8 mouse cellular contexts compared by ENCODE assay signal in genomic region chr12:8921394-8922368, GRCm38 (mm10). TPM values are rescaled to one million over a fixed set of nuclear protein-coding genes. Genes with fewer than 3 reads are reported as not detected.
DNase-seq lines count a peak whose midpoint lies in the region; ATAC-seq and TF ChIP-seq lines count a peak whose summit lies in the region.

Laptm4a (plus strand) TSS chr12:8921664.

- H3K79me2 ChIP-seq in C2C12 (ENCODE audit: control insufficient read depth, insufficient read depth) (peaks cover 47% of the 10 kb centered on the region), myocyte (ENCODE audit: control insufficient read depth, insufficient read depth) (peaks cover 47% of the 10 kb centered on the region)
- H3K79me2 ChIP-seq in liver, adult 2 months (ENCODE audit: control insufficient read depth, insufficient read depth, low read length): peaks cover 21% of the 10 kb centered on the region; the same call in 1 of the 2 replicates

- peaks cover 38% of the 10 kb centered on the region for H3K4me1 ChIP-seq in erythroblast, embryonic 14.5 days (ENCODE audit: control insufficient read depth)
- H3K4me1 ChIP-seq in heart, embryonic 11.5 days (ENCODE audit: control insufficient read depth, insufficient read depth, low read length): peaks cover 22% of the 10 kb centered on the region
- peaks cover 38% of the 10 kb centered on the region for H3K4me1 ChIP-seq in kidney, embryonic 16.5 days (ENCODE audit: insufficient read depth, low read length)
- peaks cover 18% of the 10 kb centered on the region for H3K4me1 ChIP-seq in liver, adult 2 months (ENCODE audit: control insufficient read depth, insufficient read depth, low read length)

- peaks cover 45% of the 10 kb centered on the region for H3K79me3 ChIP-seq in C2C12 (ENCODE audit: low read depth)

- H3K36me3 ChIP-seq in C2C12 (ENCODE audit: control insufficient read depth, insufficient read depth) (peaks cover 25% of the 10 kb centered on the region), myocyte (ENCODE audit: control insufficient read depth, insufficient read depth) (peaks cover 17% of the 10 kb centered on the region)
- H3K36me3 ChIP-seq in erythroblast, embryonic 14.5 days (ENCODE audit: control insufficient read depth): peaks cover 27% of the 10 kb centered on the region
- no peaks in the 10 kb centered on the region for H3K36me3 ChIP-seq in heart, embryonic 11.5 days (ENCODE audit: control insufficient read depth, insufficient read depth, low read length)
- no peaks in the 10 kb centered on the region for H3K36me3 ChIP-seq in kidney, embryonic 16.5 days (ENCODE audit: insufficient read depth, low read length)
- peaks cover 1% of the 10 kb centered on the region; the same call in 1 of the 2 replicates for H3K36me3 ChIP-seq in liver, adult 2 months (ENCODE audit: control insufficient read depth, insufficient read depth, low read length)
- H3K36me3 ChIP-seq in splenic B cell, adult 2 months (ENCODE audit: control insufficient read depth, insufficient read depth, low read length, poor library complexity, severe bottlenecking): 0 out of 2 replicates have a peak, but pooled peaks cover 1% of the 10 kb centered on the region

- no peaks in the 10 kb centered on the region for H3K9me3 ChIP-seq in erythroblast, embryonic 14.5 days (ENCODE audit: control insufficient read depth, low read length)
- H3K9me3 ChIP-seq in heart, embryonic 11.5 days (replicated peaks; ENCODE audit: control insufficient read depth, low read length): no peaks in the 10 kb centered on the region
- H3K9me3 ChIP-seq in kidney, embryonic 16.5 days (ENCODE audit: low read length): no peaks in the 10 kb centered on the region

- peak; percentile 98 for ATAC-seq in heart, embryonic 11.5 days (replicated peaks; ENCODE audit: insufficient number of reproducible peaks, low FRiP score, low TSS enrichment)
- peak; percentile 99 for ATAC-seq in kidney, embryonic 16.5 days (ENCODE audit: low FRiP score, low TSS enrichment)

- TF ChIP-seq POLR2A in brain, embryonic 14.5 days (IDR thresholded peaks at IDR 0.05; ENCODE audit: borderline replicate concordance, extremely low read depth, insufficient read depth, insufficient read length, poor library complexity, severe bottlenecking): peak; percentile 84
- TF ChIP-seq POLR2A in liver, adult 2 months (IDR thresholded peaks at IDR 0.05; ENCODE audit: extremely low read depth, insufficient read depth, low read length): peak; percentile 80
- TF ChIP-seq POLR2A in myocyte (IDR thresholded peaks at IDR 0.05; ENCODE audit: insufficient read length, low read depth): peak; percentile 80

- peak; percentile 99 for DNase-seq in brain, embryonic 14.5 days (ENCODE audit: low read depth)
- DNase-seq in liver, adult 2 months (ENCODE audit: extremely low read depth, low read depth, low spot score): peak; percentile 96
- peak; percentile 99 for DNase-seq in splenic B cell, adult 2 months (ENCODE audit: low read depth, low spot score)

- H3K9ac ChIP-seq in heart, embryonic 11.5 days (ENCODE audit: low read depth, low read length): peak within 1 kb of the TSS; percentile 95
- H3K9ac ChIP-seq in kidney, embryonic 16.5 days (replicated peaks; ENCODE audit: low read length): peak within 1 kb of the TSS; percentile 99
- H3K9ac ChIP-seq in liver, adult 2 months (ENCODE audit: low read depth, low read length): peak within 1 kb of the TSS; percentile 94

- H3ac ChIP-seq in C2C12 (ENCODE audit: control insufficient read depth, insufficient read length, low read depth) (peak within 1 kb of the TSS; percentile 92), myocyte (ENCODE audit: control insufficient read depth, insufficient read length) (peak within 1 kb of the TSS; percentile 99)

- peak within 1 kb of the TSS; percentile 80 for H3K4me2 ChIP-seq in heart, embryonic 11.5 days
- H3K4me2 ChIP-seq in kidney, embryonic 16.5 days (replicated peaks; ENCODE audit: low read depth, low read length): peak within 1 kb of the TSS; percentile 65
- peak within 1 kb of the TSS; percentile 94 for H3K4me2 ChIP-seq in myocyte (ENCODE audit: low read depth)

- under 1% methylated on average over 73 of the region's 73 CpGs for WGBS in heart, embryonic 11.5 days (ENCODE audit: insufficient replicate concordance)
- under 1% methylated on average over 73 of the region's 73 CpGs for WGBS in kidney, embryonic 16.5 days
- under 1% methylated on average over 73 of the region's 73 CpGs for WGBS in liver, adult 2 months

- H3K27ac ChIP-seq in heart, embryonic 11.5 days (ENCODE audit: low read depth, low read length): peak within 1 kb of the TSS; percentile 97
- peak within 1 kb of the TSS; percentile 99 for H3K27ac ChIP-seq in kidney, embryonic 16.5 days (ENCODE audit: low read length)
- H3K27ac ChIP-seq in liver, adult 2 months (replicated peaks; ENCODE audit: insufficient read depth, low read depth, low read length): peak within 1 kb of the TSS; percentile 97

- TF ChIP-seq CTCF in C2C12 (IDR thresholded peaks at IDR 0.05; ENCODE audit: control insufficient read depth, insufficient read depth, insufficient read length): no peak
- TF ChIP-seq CTCF in brain, embryonic 14.5 days (IDR thresholded peaks at IDR 0.05; ENCODE audit: borderline replicate concordance, extremely low read depth, insufficient read depth, insufficient read length): no peak
- no peak for TF ChIP-seq CTCF in liver, adult 2 months (IDR thresholded peaks at IDR 0.05; ENCODE audit: low read depth, low read length)

- H3K4me3 ChIP-seq in C2C12 (ENCODE audit: insufficient read depth, poor library complexity, severe bottlenecking) (peak within 1 kb of the TSS; percentile 74), myocyte (peak within 1 kb of the TSS; percentile 98)
- peak within 1 kb of the TSS; percentile 97 for H3K4me3 ChIP-seq in erythroblast, embryonic 14.5 days (replicated peaks)
- peak within 1 kb of the TSS; percentile 84 for H3K4me3 ChIP-seq in heart, embryonic 11.5 days (ENCODE audit: low read depth, low read length)
- peak within 1 kb of the TSS; percentile 92 for H3K4me3 ChIP-seq in kidney, embryonic 16.5 days (ENCODE audit: low read length)
- H3K4me3 ChIP-seq in liver, adult 2 months (ENCODE audit: insufficient read depth, low read depth, low read length): peak within 1 kb of the TSS; percentile 95

- H3K27me3 ChIP-seq in C2C12 (ENCODE audit: control insufficient read depth, insufficient read depth, insufficient read length) (no peaks in the 10 kb centered on the region), myocyte (ENCODE audit: control insufficient read depth, insufficient read depth, insufficient read length) (no peaks in the 10 kb centered on the region)
- no peaks in the 10 kb centered on the region for H3K27me3 ChIP-seq in erythroblast, embryonic 14.5 days (ENCODE audit: control insufficient read depth)
- no peaks in the 10 kb centered on the region for H3K27me3 ChIP-seq in heart, embryonic 11.5 days (ENCODE audit: control insufficient read depth, insufficient read depth, low read length)
- H3K27me3 ChIP-seq in kidney, embryonic 16.5 days (ENCODE audit: insufficient read depth, low read length): no peaks in the 10 kb centered on the region
- H3K27me3 ChIP-seq in liver, adult 2 months (ENCODE audit: control insufficient read depth, insufficient read depth, low read length): no peaks in the 10 kb centered on the region
- H3K27me3 ChIP-seq in splenic B cell, adult 2 months (ENCODE audit: control insufficient read depth, insufficient read depth, low read length, poor library complexity, severe bottlenecking): no peaks in the 10 kb centered on the region

TF ChIP-seq in C2C12, 6 proteins besides CTCF, POLR2A, EP300 and RAD21:
- TF ChIP-seq MYOD1 (IDR thresholded peaks at IDR 0.05; ENCODE audit: control insufficient read depth, insufficient read length, low read depth) (no peak), FOSL1 (IDR thresholded peaks at IDR 0.05; ENCODE audit: insufficient read depth, low read length, poor library complexity, severe bottlenecking) (no peak), USF1 (IDR thresholded peaks at IDR 0.05; ENCODE audit: low read depth) (peak; percentile 96), MYOG (IDR thresholded peaks at IDR 0.05; ENCODE audit: control insufficient read depth, extremely low read depth, insufficient read length) (no peak), CEBPB (IDR thresholded peaks at IDR 0.05; ENCODE audit: low read depth) (no peak), MAX (IDR thresholded peaks at IDR 0.05) (peak; percentile 99)

TF ChIP-seq in myocyte, 11 proteins besides CTCF, POLR2A, EP300 and RAD21:
- TF ChIP-seq MAX (IDR thresholded peaks at IDR 0.05; ENCODE audit: low read depth): peak; percentile 2
- no peak for TF ChIP-seq CEBPB (IDR thresholded peaks at IDR 0.05; ENCODE audit: insufficient read depth, poor library complexity, severe bottlenecking)
- TF ChIP-seq MYOD1 (IDR thresholded peaks at IDR 0.05; ENCODE audit: control insufficient read depth in 1 of 3, insufficient read length in 2 of 3, low read depth in 2 of 3): no peak
- TF ChIP-seq TCF3 (IDR thresholded peaks at IDR 0.05; ENCODE audit: insufficient read length, low read depth): no peak
- no peak for TF ChIP-seq E2F4 (IDR thresholded peaks at IDR 0.05; ENCODE audit: insufficient read depth)
- peak; percentile 81 for TF ChIP-seq POLR2AphosphoS2 (IDR thresholded peaks at IDR 0.05; ENCODE audit: insufficient read length, low read depth)
- peak in 1 of 3 experiments; percentile 41 for TF ChIP-seq MYOG (IDR thresholded peaks at IDR 0.05; ENCODE audit: control insufficient read depth in 1 of 3, insufficient read depth in 1 of 3, insufficient read length in 2 of 3, low read depth in 2 of 3)
- no peak for TF ChIP-seq SRF (IDR thresholded peaks at IDR 0.05; ENCODE audit: control insufficient read depth, insufficient read length, low read depth)
- no peak for TF ChIP-seq REST (IDR thresholded peaks at IDR 0.05; ENCODE audit: insufficient read depth, insufficient read length)
- peak; percentile 93 for TF ChIP-seq USF1 (IDR thresholded peaks at IDR 0.05; ENCODE audit: low read depth)
- TF ChIP-seq TCF12 (IDR thresholded peaks at IDR 0.05; ENCODE audit: insufficient read depth, poor library complexity, severe bottlenecking): no peak

RNA-seq across cellular contexts. Expression of gene Laptm4a, which starts in this region (rescaled TPM):
- polyA plus RNA-seq in C2C12 (2012; fragmentation: generic; extraction: Trizol) (253 TPM), myocyte (2012; fragmentation: generic; extraction: Trizol) (491 TPM)
- 253 and 322 TPM in 2 replicates for polyA plus RNA-seq in brain, embryonic 14.5 days (2012; rRNA removed)
- 0.72 and 1.2 TPM in 2 replicates for polyA plus RNA-seq in erythroblast, embryonic 14.5 days (2012)
- polyA plus RNA-seq in heart, embryonic 11.5 days (2014; fragmentation: Nextera tagmentation; extraction: Ambion mirVana): 125 and 268 TPM in 2 replicates
- 327 and 343 TPM in 2 replicates for polyA plus RNA-seq in kidney, embryonic 16.5 days (2015; fragmentation: Nextera tagmentation; extraction: Ambion mirVana)
- 197 and 202 TPM in 2 replicates for total RNA-seq in liver, adult 2 months (2014; rRNA removed)
- 155 TPM in 2 replicates for polyA plus RNA-seq in liver, adult 2 months (2012; rRNA removed)

Comparison
In these comparisons a context has a peak if more than half of its experiments do, and no peak if none do; other contexts are left out.
1. Peak in every context shown above with its lines: DNase-seq, ATAC-seq, H3K4me3 ChIP-seq and H3K27ac ChIP-seq.
2. RNA of gene Laptm4a (polyA plus RNA-seq): 491 TPM in myocyte (single experiment), 327 to 343 TPM in kidney, embryonic 16.5 days, 253 TPM in C2C12 (single experiment), 253 to 322 TPM in brain, embryonic 14.5 days, 155 TPM in liver, adult 2 months and 125 to 268 TPM in heart, embryonic 11.5 days; 0.72 to 1.2 TPM in erythroblast, embryonic 14.5 days; every median in the first group is over 10 times any median in the second.